ENCODE assay signal across 8 mouse cellular contexts in the genomic region with DNA sequence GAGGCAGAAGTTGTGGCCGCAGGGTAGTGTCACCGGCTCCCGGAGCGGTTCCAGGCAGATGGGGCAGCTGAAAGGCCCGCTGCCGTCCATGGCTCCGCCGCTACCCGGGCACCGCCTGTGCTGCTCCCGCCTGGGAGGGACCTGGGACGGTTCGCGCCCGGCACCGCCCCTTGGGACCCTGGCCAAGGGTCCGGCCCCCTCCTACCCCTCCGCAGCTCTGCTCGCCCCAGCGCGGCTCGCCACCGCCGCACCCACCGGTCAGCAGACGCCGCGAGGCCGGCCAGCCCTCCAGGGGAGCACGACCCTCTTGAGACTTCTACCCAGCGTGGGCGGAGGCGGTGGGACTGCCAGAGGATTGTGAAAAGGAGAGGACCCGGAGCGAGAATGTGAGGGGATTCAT. TPM values are rescaled to one million over a fixed set of nuclear protein-coding genes. Genes with fewer than 3 reads are reported as not detected.
A peak's percentile ranks its signal among the peaks of the same experiment; 100 is the strongest.
DNase-seq lines count a peak whose midpoint lies in the region; ATAC-seq lines count a peak whose summit lies in the region.

No protein-coding gene starts in this region.

- H3K4me1 ChIP-seq in embryonic facial prominence, embryonic 15.5 days, result peaks cover 52% of the 10 kb centered on the region
- peaks cover 47% of the 10 kb centered on the region for H3K4me1 ChIP-seq in heart, embryonic 15.5 days (replicated peaks)

- no peaks in the 10 kb centered on the region for H3K9me3 ChIP-seq in embryonic facial prominence, embryonic 15.5 days (replicated peaks)
- H3K9me3 ChIP-seq in heart, embryonic 15.5 days (replicated peaks), result no peaks in the 10 kb centered on the region

- no peaks in the 10 kb centered on the region for H3K36me3 ChIP-seq in embryonic facial prominence, embryonic 15.5 days
- H3K36me3 ChIP-seq in heart, embryonic 15.5 days, result peaks cover 10% of the 10 kb centered on the region

- peak; percentile 88 for DNase-seq in adrenal gland, adult 2 months
- DNase-seq in kidney, postnatal 10 days, result peak; percentile 90
- DNase-seq in lung, postnatal 36 days, result peak; percentile 79
- DNase-seq in urinary bladder, postnatal 14 days (ENCODE audit: low spot score), result peak; percentile 83
- DNase-seq in left cerebral cortex, adult 9 months (ENCODE audit: low spot score in 2 of 2), result no peak

- peaks cover 62% of the 10 kb centered on the region for H3K27me3 ChIP-seq in embryonic facial prominence, embryonic 15.5 days
- no peaks in the 10 kb centered on the region for H3K27me3 ChIP-seq in heart, embryonic 15.5 days

- peak overlapping the region; percentile 35 for H3K9ac ChIP-seq in embryonic facial prominence, embryonic 15.5 days
- peak overlapping the region; percentile 83 for H3K9ac ChIP-seq in heart, embryonic 15.5 days

- peak overlapping the region; percentile 40 for H3K27ac ChIP-seq in embryonic facial prominence, embryonic 15.5 days (replicated peaks)
- H3K27ac ChIP-seq in heart, embryonic 15.5 days, result peak overlapping the region; percentile 96

- WGBS in embryonic facial prominence, embryonic 15.5 days, result 1% methylated on average over 34 of the region's 35 CpGs
- WGBS in heart, embryonic 15.5 days, result under 1% methylated on average over 35 of the region's 35 CpGs

- peak overlapping the region; percentile 50 for H3K4me3 ChIP-seq in embryonic facial prominence, embryonic 15.5 days (replicated peaks)
- H3K4me3 ChIP-seq in heart, embryonic 15.5 days, result peak overlapping the region; percentile 85

- H3K4me2 ChIP-seq in embryonic facial prominence, embryonic 15.5 days (replicated peaks), result peak overlapping the region; percentile 79
- peak overlapping the region; percentile 81 for H3K4me2 ChIP-seq in heart, embryonic 15.5 days

- ATAC-seq in embryonic facial prominence, embryonic 15.5 days (ENCODE audit: insufficient number of reproducible peaks, low FRiP score, low TSS enrichment, low read depth), result peak; percentile 57
- peak; percentile 90 for ATAC-seq in heart, embryonic 15.5 days (replicated peaks; ENCODE audit: insufficient number of reproducible peaks, insufficient read depth, low FRiP score, low read depth)
- ATAC-seq in monocyte, adult 5-6 weeks (replicated peaks; ENCODE audit: insufficient number of reproducible peaks, low FRiP score, low TSS enrichment, poor library complexity, severe bottlenecking), result no peak

RNA-seq across cellular contexts. Expression of a gene that starts 16.9 kb away (rescaled TPM):
- total RNA-seq in adrenal gland, adult 2 months (2021), result 10 to 100 TPM; 10.3 to 17.9 TPM
- polyA plus RNA-seq in adrenal gland, adult 2 months (2012; rRNA removed), result 49.1 and 68.9 TPM in 2 replicates
- polyA plus RNA-seq in embryonic facial prominence, embryonic 15.5 days (2015; fragmentation: Nextera tagmentation; extraction: Ambion mirVana), result 25.1 and 27.6 TPM in 2 replicates
- polyA plus RNA-seq in heart, embryonic 15.5 days (2015; fragmentation: Nextera tagmentation; extraction: Ambion mirVana), result 79.1 and 91.1 TPM in 2 replicates
- not detected in 3 replicates for total RNA-seq in monocyte, adult 5-6 weeks (2017)

RNA-seq across cellular contexts. Expression of a gene that starts 20.8 kb away (rescaled TPM):
- total RNA-seq in adrenal gland, adult 2 months (2021), result 10 to 100 TPM in 1 of 2 experiments, 1 to 10 TPM in 1; 9.5 to 11.8 TPM
- polyA plus RNA-seq in adrenal gland, adult 2 months (2012; rRNA removed), result 15.9 and 16.0 TPM in 2 replicates
- polyA plus RNA-seq in embryonic facial prominence, embryonic 15.5 days (2015; fragmentation: Nextera tagmentation; extraction: Ambion mirVana), result 5.2 and 6.1 TPM in 2 replicates
- 5.0 and 5.5 TPM in 2 replicates for polyA plus RNA-seq in heart, embryonic 15.5 days (2015; fragmentation: Nextera tagmentation; extraction: Ambion mirVana)
- 13.9 to 23.1 TPM (median 20.1 TPM) in 3 replicates for total RNA-seq in monocyte, adult 5-6 weeks (2017)

RNA-seq across cellular contexts. Expression of a gene that starts 23.3 kb away (rescaled TPM):
- 100 to 1,000 TPM; 165 to 185 TPM for total RNA-seq in adrenal gland, adult 2 months (2021)
- polyA plus RNA-seq in adrenal gland, adult 2 months (2012; rRNA removed), result 517 and 528 TPM in 2 replicates
- 68.6 and 90.8 TPM in 2 replicates for polyA plus RNA-seq in embryonic facial prominence, embryonic 15.5 days (2015; fragmentation: Nextera tagmentation; extraction: Ambion mirVana)
- polyA plus RNA-seq in heart, embryonic 15.5 days (2015; fragmentation: Nextera tagmentation; extraction: Ambion mirVana), result 121 and 139 TPM in 2 replicates
- total RNA-seq in monocyte, adult 5-6 weeks (2017), result 59.0 to 73.8 TPM (median 62.7 TPM) in 3 replicates

RNA-seq across cellular contexts. Expression of a gene that starts 28.5 kb away (rescaled TPM):
- total RNA-seq in adrenal gland, adult 2 months (2021), result 100 to 1,000 TPM; 102 to 108 TPM
- polyA plus RNA-seq in adrenal gland, adult 2 months (2012; rRNA removed), result 134 and 167 TPM in 2 replicates
- 86.9 and 93.7 TPM in 2 replicates for polyA plus RNA-seq in embryonic facial prominence, embryonic 15.5 days (2015; fragmentation: Nextera tagmentation; extraction: Ambion mirVana)
- polyA plus RNA-seq in heart, embryonic 15.5 days (2015; fragmentation: Nextera tagmentation; extraction: Ambion mirVana), result 90.7 and 94.4 TPM in 2 replicates
- 10.7 to 28.4 TPM (median 15.3 TPM) in 3 replicates for total RNA-seq in monocyte, adult 5-6 weeks (2017)

RNA-seq across cellular contexts. Expression of a gene that starts 32.4 kb away (rescaled TPM):
- 1 to 10 TPM in 1 of 2 experiments, under 1 TPM in 1; 0.83 to 1.0 TPM for total RNA-seq in adrenal gland, adult 2 months (2021)
- polyA plus RNA-seq in adrenal gland, adult 2 months (2012; rRNA removed), result 2.3 and 3.4 TPM in 2 replicates
- 4.3 and 4.8 TPM in 2 replicates for polyA plus RNA-seq in embryonic facial prominence, embryonic 15.5 days (2015; fragmentation: Nextera tagmentation; extraction: Ambion mirVana)
- 1.0 and 3.9 TPM in 2 replicates for polyA plus RNA-seq in heart, embryonic 15.5 days (2015; fragmentation: Nextera tagmentation; extraction: Ambion mirVana)
- total RNA-seq in monocyte, adult 5-6 weeks (2017), result 27.7 to 53.1 TPM (median 29.1 TPM) in 3 replicates

Comparison
In these comparisons a context has a peak if more than half of its experiments do, and no peak if none do; other contexts are left out.
1. DNase-seq: peak in adrenal gland, adult 2 months (single experiment), kidney, postnatal 10 days (single experiment), lung, postnatal 36 days (single experiment) and urinary bladder, postnatal 14 days (single experiment); none in left cerebral cortex, adult 9 months (0 of 2).